ENCODE assay signal across 21 mouse cellular contexts in the genomic region with DNA sequence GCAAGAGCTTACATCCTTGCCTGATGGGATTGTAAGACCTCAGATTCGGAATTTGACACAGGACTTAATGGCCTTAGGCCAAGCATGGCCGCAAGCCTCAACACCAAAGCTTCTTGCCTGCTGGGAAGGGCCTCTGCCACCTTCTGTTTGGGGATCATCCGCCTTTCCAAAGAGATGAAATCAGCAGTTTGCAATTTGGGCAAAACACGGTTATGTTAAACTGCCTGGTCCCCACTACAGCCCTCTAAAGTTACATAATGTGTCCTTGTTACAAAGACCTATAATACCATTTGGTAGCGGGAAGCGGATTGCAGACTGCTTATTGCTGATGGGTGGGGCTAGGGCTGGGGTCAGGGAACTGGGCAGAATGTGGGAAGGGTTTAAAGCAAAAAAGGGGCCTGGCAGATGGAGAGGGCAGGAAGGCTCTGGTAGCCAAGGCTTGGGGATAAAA. TPM values are rescaled to one million over a fixed set of nuclear protein-coding genes. Genes with fewer than 3 reads are reported as not detected.
DNase-seq lines count a peak whose midpoint lies in the region; ATAC-seq and TF ChIP-seq lines count a peak whose summit lies in the region.
"Had no signal": no experiment of that assay in that cellular context is flagged by ENCODE, and none has a peak within 500 bp of the region (broad histone marks: within the 10 kb centered on the region; RNA-seq: fewer than 3 reads in every experiment).

No protein-coding gene starts in this region.

- no peak overlapping the region for H3K4me3 ChIP-seq in gastrocnemius, adult 2 months
- H3K4me3 ChIP-seq in lung, embryonic 15.5 days = no peak overlapping the region
- no peak overlapping the region for H3K4me3 ChIP-seq in cerebellum, adult 2 months (replicated peaks; ENCODE audit: insufficient read depth, low read depth, low read length)
- no peak overlapping the region for H3K4me3 ChIP-seq in small intestine, adult 2 months (ENCODE audit: low read depth, low read length)
- H3K4me3 ChIP-seq: embryonic facial prominence, embryonic 12.5 days; hindbrain, embryonic 12.5 days; kidney, embryonic 15.5 days; limb, embryonic 12.5 days; liver, embryonic 13.5 days; midbrain, embryonic 13.5 days; neural tube, embryonic 15.5 days; stomach, embryonic 15.5 days had no signal

- no peak overlapping the region for H3K4me2 ChIP-seq in lung, embryonic 15.5 days
- H3K4me2 ChIP-seq: embryonic facial prominence, embryonic 12.5 days; hindbrain, embryonic 12.5 days; kidney, embryonic 15.5 days; limb, embryonic 12.5 days; liver, embryonic 13.5 days; midbrain, embryonic 13.5 days; neural tube, embryonic 15.5 days; stomach, embryonic 15.5 days had no signal

- no peak overlapping the region for H3K9ac ChIP-seq in lung, embryonic 15.5 days
- H3K9ac ChIP-seq: embryonic facial prominence, embryonic 12.5 days; hindbrain, embryonic 12.5 days; kidney, embryonic 15.5 days; limb, embryonic 12.5 days; liver, embryonic 13.5 days; midbrain, embryonic 13.5 days; neural tube, embryonic 15.5 days; stomach, embryonic 15.5 days had no signal

- WGBS in lung, embryonic 15.5 days = 67% methylated on average over 6 of the region's 6 CpGs
- 19% methylated on average over 6 of the region's 6 CpGs for WGBS in cerebellum, adult 2 months
- WGBS in small intestine, adult 2 months = 88% methylated on average over 6 of the region's 6 CpGs

- no peak for DNase-seq in gastrocnemius, adult 2 months
- no peak for DNase-seq in gastrocnemius, postnatal 10 days
- no peak for DNase-seq in lung, postnatal 4 days
- peak; percentile 56 to 68 for DNase-seq in cerebellum, adult 2 months
- DNase-seq in kidney, postnatal 36 days = no peak
- DNase-seq: liver, embryonic 13.5 days; right cerebral cortex, adult 18-20 months; thymus, postnatal 14 days had no signal

- H3K9me3 ChIP-seq in lung, embryonic 15.5 days = no peaks in the 10 kb centered on the region
- H3K9me3 ChIP-seq: embryonic facial prominence, embryonic 12.5 days; hindbrain, embryonic 12.5 days; kidney, embryonic 15.5 days; limb, embryonic 12.5 days; liver, embryonic 13.5 days; midbrain, embryonic 13.5 days; neural tube, embryonic 15.5 days; stomach, embryonic 15.5 days had no signal

- intact Hi-C loops in gastrocnemius, adult 2 months (cut with DNase I) = no loop called here

- ATAC-seq in lung, embryonic 15.5 days (ENCODE audit: borderline replicate concordance, extremely low read depth, low FRiP score, low TSS enrichment) = no peak
- ATAC-seq in megakaryocyte-erythroid progenitor cell, adult 5-6 weeks (replicated peaks; ENCODE audit: low FRiP score, low TSS enrichment, poor library complexity, severe bottlenecking) = no peak
- ATAC-seq: forebrain, embryonic 16.5 days; midbrain, embryonic 13.5 days had no signal

- no peaks in the 10 kb centered on the region for H3K36me3 ChIP-seq in lung, embryonic 15.5 days
- no peaks in the 10 kb centered on the region for H3K36me3 ChIP-seq in small intestine, adult 2 months (ENCODE audit: control insufficient read depth, insufficient read depth, low read length)
- H3K36me3 ChIP-seq: embryonic facial prominence, embryonic 12.5 days; hindbrain, embryonic 12.5 days; kidney, embryonic 15.5 days; limb, embryonic 12.5 days; liver, embryonic 13.5 days; midbrain, embryonic 13.5 days; neural tube, embryonic 15.5 days; stomach, embryonic 15.5 days had no signal

- peak overlapping the region; percentile 51 for H3K27ac ChIP-seq in gastrocnemius, adult 2 months
- H3K27ac ChIP-seq in lung, embryonic 15.5 days = peak overlapping the region; percentile 13; the same call in 1 of the 2 replicates
- H3K27ac ChIP-seq in cerebellum, adult 2 months (ENCODE audit: insufficient read depth, low read length) = peak overlapping the region; percentile 89
- H3K27ac ChIP-seq in small intestine, adult 2 months (ENCODE audit: insufficient read depth, low read depth, low read length) = peak overlapping the region; percentile 8; the same call in 1 of the 2 replicates
- H3K27ac ChIP-seq: embryonic facial prominence, embryonic 12.5 days; hindbrain, embryonic 12.5 days; kidney, embryonic 15.5 days; limb, embryonic 12.5 days; liver, embryonic 13.5 days; macrophage; midbrain, embryonic 13.5 days; neural tube, embryonic 15.5 days; stomach, embryonic 15.5 days had no signal

- 0 out of 2 replicates have a peak, but pooled peaks cover 5% of the 10 kb centered on the region for H3K4me1 ChIP-seq in lung, embryonic 15.5 days
- H3K4me1 ChIP-seq in cerebellum, adult 2 months (ENCODE audit: control insufficient read depth, insufficient read depth, low read length) = peaks cover 29% of the 10 kb centered on the region
- peaks cover 27% of the 10 kb centered on the region; the same call in 1 of the 2 replicates for H3K4me1 ChIP-seq in small intestine, adult 2 months (ENCODE audit: control insufficient read depth, insufficient read depth, insufficient read length, low read length)
- H3K4me1 ChIP-seq: embryonic facial prominence, embryonic 12.5 days; hindbrain, embryonic 12.5 days; kidney, embryonic 15.5 days; limb, embryonic 12.5 days; liver, embryonic 13.5 days; midbrain, embryonic 13.5 days; neural tube, embryonic 15.5 days; stomach, embryonic 15.5 days had no signal

- 0 out of 2 replicates have a peak, but pooled peaks cover 4% of the 10 kb centered on the region for H3K27me3 ChIP-seq in lung, embryonic 15.5 days
- no peaks in the 10 kb centered on the region for H3K27me3 ChIP-seq in cerebellum, adult 2 months (ENCODE audit: control insufficient read depth, insufficient read depth, low read length)
- H3K27me3 ChIP-seq in small intestine, adult 2 months (ENCODE audit: control insufficient read depth, insufficient read depth, low read length) = no peaks in the 10 kb centered on the region
- H3K27me3 ChIP-seq: liver, embryonic 13.5 days; midbrain, embryonic 13.5 days; neural tube, embryonic 15.5 days; stomach, embryonic 15.5 days had no signal

- no peak for TF ChIP-seq POLR2A in cerebellum, adult 2 months (IDR thresholded peaks at IDR 0.05; ENCODE audit: borderline replicate concordance, insufficient read depth, low read length)
- no peak for TF ChIP-seq POLR2A in small intestine, adult 2 months (IDR thresholded peaks at IDR 0.05; ENCODE audit: low read depth, low read length)

- no peak for TF ChIP-seq CTCF in gastrocnemius, adult 2 months (IDR thresholded peaks at IDR 0.05)
- no peak for TF ChIP-seq CTCF in cerebellum, adult 2 months (IDR thresholded peaks at IDR 0.05; ENCODE audit: borderline replicate concordance, insufficient read depth, low read depth, low read length)
- no peak for TF ChIP-seq CTCF in small intestine, adult 2 months (IDR thresholded peaks at IDR 0.05; ENCODE audit: extremely low read depth, insufficient read length, insufficient replicate concordance, low read depth, low read length)

RNA-seq across cellular contexts. Expression of a gene that starts 1.2 kb away (rescaled TPM):
- total RNA-seq in gastrocnemius, adult 2 months (2021) = under 1 TPM in 1 of 2 experiments, not detected in 1; 0.03 TPM
- total RNA-seq in gastrocnemius, postnatal 10 days (2021) = under 1 TPM; 0.07 to 0.16 TPM
- 0.05 TPM in 2 replicates for polyA plus RNA-seq in lung, embryonic 15.5 days (2015; fragmentation: Nextera tagmentation; extraction: Ambion mirVana)
- polyA plus RNA-seq in cerebellum, adult 2 months (2012; rRNA removed) = 0.65 and 0.79 TPM in 2 replicates
- polyA plus RNA-seq in small intestine, adult 2 months (2012; rRNA removed) = 0.34 and 1.4 TPM in 2 replicates
- not detected in 2 replicates for total RNA-seq in megakaryocyte-erythroid progenitor cell, adult 5-6 weeks (2014; fragmentation: Nextera tagmentation)
- total RNA-seq in megakaryocyte-erythroid progenitor cell, adult 5-6 weeks (2017) = not detected in 2 replicates
- polyA plus RNA-seq: intestine, embryonic 14.5 days; macrophage had no signal

Comparison
In these comparisons a context has a peak if more than half of its experiments do, and no peak if none do; other contexts are left out.
1. DNase-seq: peak in cerebellum, adult 2 months (2 of 2); none in gastrocnemius, adult 2 months (single experiment), gastrocnemius, postnatal 10 days (single experiment), lung, postnatal 4 days (0 of 2) and kidney, postnatal 36 days (0 of 2).
2. H3K27ac ChIP-seq: peak in every context shown above with its lines; median percentile 89 in cerebellum, adult 2 months; 51 in gastrocnemius, adult 2 months; 13 in lung, embryonic 15.5 days; 8 in small intestine, adult 2 months.